Comparison of ENCODE assay signal across 13 mouse cellular contexts in the genomic region with DNA sequence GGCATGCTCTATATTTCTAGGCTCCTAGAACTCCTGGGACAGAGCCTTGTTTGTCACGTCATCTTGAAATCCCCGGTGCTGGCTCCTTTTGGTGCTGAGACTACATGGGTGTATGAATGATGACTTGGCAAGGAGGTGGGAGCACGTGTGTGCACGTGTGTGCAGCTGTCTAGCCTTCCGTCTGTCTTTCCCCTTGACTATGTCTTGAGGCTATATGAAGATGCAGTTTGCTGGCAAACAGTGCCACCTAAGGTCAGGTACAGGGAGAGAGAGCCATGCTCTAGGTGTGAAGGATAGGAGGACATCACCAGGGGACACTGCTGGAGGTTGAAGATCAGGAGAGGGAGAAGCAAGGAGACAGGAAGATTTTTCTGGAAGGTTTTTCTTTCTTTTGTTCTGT. TPM values are rescaled to one million over a fixed set of nuclear protein-coding genes. Genes with fewer than 3 reads are reported as not detected.
A peak's percentile ranks its signal among the peaks of the same experiment; 100 is the strongest.
DNase-seq lines count a peak whose midpoint lies in the region; ATAC-seq and TF ChIP-seq lines count a peak whose summit lies in the region.
"Had no signal": no experiment of that assay in that cellular context is flagged by ENCODE, and none has a peak within 500 bp of the region (broad histone marks: within the 10 kb centered on the region; RNA-seq: fewer than 3 reads in every experiment).

No protein-coding gene starts in this region.

- no peak overlapping the region for H3K4me3 ChIP-seq in spleen, adult 2 months (ENCODE audit: extremely low read depth, insufficient read depth, insufficient read length)
- H3K4me3 ChIP-seq in bone marrow, adult 2 months (replicated peaks; ENCODE audit: control insufficient read depth, low read depth, low read length) = no peak overlapping the region
- no peak overlapping the region for H3K4me3 ChIP-seq in forebrain, embryonic 14.5 days (ENCODE audit: low read depth, low read length)
- no peak overlapping the region for H3K4me3 ChIP-seq in hindbrain, embryonic 10.5 days
- H3K4me3 ChIP-seq: embryonic facial prominence, embryonic 15.5 days; midbrain, embryonic 13.5 days had no signal

- WGBS in spleen, adult 2 months = 24% methylated on average over 5 of the region's 5 CpGs
- WGBS in bone marrow, adult 2 months = 14% methylated on average over 5 of the region's 5 CpGs
- 89% methylated on average over 5 of the region's 5 CpGs for WGBS in forebrain, embryonic 14.5 days
- WGBS in hindbrain, embryonic 10.5 days = 92% methylated on average over 5 of the region's 5 CpGs

- DNase-seq in spleen, adult 2 months (ENCODE audit: low read depth in 1 of 2, low spot score in 2 of 2) = peak; percentile 54 to 58
- no peak for DNase-seq in spleen, postnatal 14 days (ENCODE audit: low spot score in 2 of 2)
- peak; percentile 60 for DNase-seq in naive thymus-derived CD4-positive, alpha-beta T cell, adult 2 months (ENCODE audit: low read depth)
- DNase-seq in c-Kit-positive CD71-positive TER-119-positive erythroid progenitor cells, embryonic 14.5 days (ENCODE audit: low spot score) = no peak
- no peak for DNase-seq in forebrain, embryonic 14.5 days (ENCODE audit: low spot score)
- no peak for DNase-seq in hindbrain, embryonic 10.5 days (ENCODE audit: low spot score)
- DNase-seq: adrenal gland, postnatal 36 days; cerebellum, adult 8-10 months had no signal

- H3K4me1 ChIP-seq in spleen, adult 2 months (ENCODE audit: control insufficient read depth, insufficient read depth, insufficient read length) = peaks cover 36% of the 10 kb centered on the region; the same call in 1 of the 2 replicates
- peaks cover 17% of the 10 kb centered on the region for H3K4me1 ChIP-seq in bone marrow, adult 2 months (ENCODE audit: control insufficient read depth, insufficient read depth, low read length)
- no peaks in the 10 kb centered on the region for H3K4me1 ChIP-seq in forebrain, embryonic 14.5 days (ENCODE audit: control insufficient read depth, insufficient read depth, low read length)
- H3K4me1 ChIP-seq in hindbrain, embryonic 10.5 days (replicated peaks) = no peaks in the 10 kb centered on the region
- H3K4me1 ChIP-seq: embryonic facial prominence, embryonic 15.5 days; midbrain, embryonic 13.5 days had no signal

- TF ChIP-seq CTCF in spleen, adult 2 months (IDR thresholded peaks at IDR 0.05; ENCODE audit: extremely low read depth, insufficient read depth, insufficient read length, insufficient replicate concordance) = peak; percentile 62; the same call in 1 of the 2 replicates
- TF ChIP-seq CTCF in bone marrow, adult 2 months (IDR thresholded peaks at IDR 0.05; ENCODE audit: control insufficient read depth, insufficient read depth, low read length) = peak; percentile 73

- TF ChIP-seq POLR2A in spleen, adult 2 months (IDR thresholded peaks at IDR 0.05; ENCODE audit: low read depth, low read length) = no peak
- TF ChIP-seq POLR2A in bone marrow, adult 2 months (IDR thresholded peaks at IDR 0.05; ENCODE audit: borderline replicate concordance, control insufficient read depth, low read depth, low read length) = no peak

- no peaks in the 10 kb centered on the region for H3K9me3 ChIP-seq in forebrain, embryonic 14.5 days (replicated peaks; ENCODE audit: control insufficient read depth, low read length)
- no peaks in the 10 kb centered on the region for H3K9me3 ChIP-seq in hindbrain, embryonic 10.5 days
- H3K9me3 ChIP-seq: embryonic facial prominence, embryonic 15.5 days; midbrain, embryonic 13.5 days had no signal

- H3K4me2 ChIP-seq in forebrain, embryonic 14.5 days (ENCODE audit: low read length) = no peak overlapping the region
- H3K4me2 ChIP-seq: embryonic facial prominence, embryonic 15.5 days; heart, embryonic 11.5 days; midbrain, embryonic 13.5 days had no signal

- H3K9ac ChIP-seq in forebrain, embryonic 14.5 days (ENCODE audit: low read length) = no peak overlapping the region
- H3K9ac ChIP-seq: embryonic facial prominence, embryonic 15.5 days; midbrain, embryonic 13.5 days had no signal

- H3K27me3 ChIP-seq in spleen, adult 2 months (ENCODE audit: control insufficient read depth, insufficient read depth, low read length) = no peaks in the 10 kb centered on the region
- H3K27me3 ChIP-seq in forebrain, embryonic 14.5 days (replicated peaks; ENCODE audit: control insufficient read depth, insufficient read depth, low read length) = no peaks in the 10 kb centered on the region
- H3K27me3 ChIP-seq in hindbrain, embryonic 10.5 days (ENCODE audit: insufficient read depth, poor library complexity, severe bottlenecking) = no peaks in the 10 kb centered on the region
- H3K27me3 ChIP-seq: embryonic facial prominence, embryonic 15.5 days; midbrain, embryonic 13.5 days; Patski had no signal

- H3K36me3 ChIP-seq in spleen, adult 2 months (ENCODE audit: control insufficient read depth, insufficient read depth, low read length) = no peaks in the 10 kb centered on the region
- H3K36me3 ChIP-seq in forebrain, embryonic 14.5 days (ENCODE audit: control insufficient read depth, insufficient read depth, low read length) = no peaks in the 10 kb centered on the region
- H3K36me3 ChIP-seq in hindbrain, embryonic 10.5 days = no peaks in the 10 kb centered on the region
- H3K36me3 ChIP-seq: embryonic facial prominence, embryonic 15.5 days; midbrain, embryonic 13.5 days had no signal

- ATAC-seq in forebrain, embryonic 14.5 days = no peak
- ATAC-seq: midbrain, embryonic 13.5 days; Patski had no signal

- peak overlapping the region; percentile 42; the same call in 1 of the 2 replicates for H3K27ac ChIP-seq in spleen, adult 2 months (ENCODE audit: insufficient read depth, low read length)
- no peak overlapping the region for H3K27ac ChIP-seq in bone marrow, adult 2 months (ENCODE audit: control insufficient read depth, insufficient read depth, low read depth, low read length, poor library complexity)
- no peak overlapping the region for H3K27ac ChIP-seq in forebrain, embryonic 14.5 days (ENCODE audit: low read depth, low read length)
- no peak overlapping the region for H3K27ac ChIP-seq in hindbrain, embryonic 10.5 days
- H3K27ac ChIP-seq: embryonic facial prominence, embryonic 15.5 days; midbrain, embryonic 13.5 days had no signal

RNA-seq across cellular contexts. Expression of a gene that starts 49.9 kb away (rescaled TPM):
- 51.1 and 65.9 TPM in 2 replicates for polyA plus RNA-seq in spleen, adult 2 months (2012; rRNA removed)
- 14.7 and 36.8 TPM in 2 replicates for polyA plus RNA-seq in bone marrow, adult 2 months (2011; ENCODE audit: insufficient read depth, insufficient read length, low replicate concordance, missing spikeins)
- 0.45 and 0.58 TPM in 2 replicates for polyA plus RNA-seq in forebrain, embryonic 14.5 days (2014; fragmentation: Nextera tagmentation; extraction: Ambion mirVana)
- 3.7 and 5.0 TPM in 2 replicates for polyA plus RNA-seq in hindbrain, embryonic 10.5 days (2016; fragmentation: Nextera tagmentation; extraction: Ambion mirVana)

Comparison
In these comparisons a context has a peak if more than half of its experiments do, and no peak if none do; other contexts are left out.
1. DNase-seq: peak in spleen, adult 2 months (2 of 2) and naive thymus-derived CD4-positive, alpha-beta T cell, adult 2 months (single experiment); none in spleen, postnatal 14 days (0 of 2), c-Kit-positive CD71-positive TER-119-positive erythroid progenitor cells, embryonic 14.5 days (single experiment), forebrain, embryonic 14.5 days (single experiment) and hindbrain, embryonic 10.5 days (single experiment).